Mouse (Mus musculus): ENCODE results near the gene Cyb5b. TPM values are rescaled to one million over a fixed set of nuclear protein-coding genes. Genes with fewer than 3 reads are reported as not detected.

Cyb5b gene
- polyA plus RNA-seq, 1 experiment from 2014 or later: 113 TPM

DNA sequence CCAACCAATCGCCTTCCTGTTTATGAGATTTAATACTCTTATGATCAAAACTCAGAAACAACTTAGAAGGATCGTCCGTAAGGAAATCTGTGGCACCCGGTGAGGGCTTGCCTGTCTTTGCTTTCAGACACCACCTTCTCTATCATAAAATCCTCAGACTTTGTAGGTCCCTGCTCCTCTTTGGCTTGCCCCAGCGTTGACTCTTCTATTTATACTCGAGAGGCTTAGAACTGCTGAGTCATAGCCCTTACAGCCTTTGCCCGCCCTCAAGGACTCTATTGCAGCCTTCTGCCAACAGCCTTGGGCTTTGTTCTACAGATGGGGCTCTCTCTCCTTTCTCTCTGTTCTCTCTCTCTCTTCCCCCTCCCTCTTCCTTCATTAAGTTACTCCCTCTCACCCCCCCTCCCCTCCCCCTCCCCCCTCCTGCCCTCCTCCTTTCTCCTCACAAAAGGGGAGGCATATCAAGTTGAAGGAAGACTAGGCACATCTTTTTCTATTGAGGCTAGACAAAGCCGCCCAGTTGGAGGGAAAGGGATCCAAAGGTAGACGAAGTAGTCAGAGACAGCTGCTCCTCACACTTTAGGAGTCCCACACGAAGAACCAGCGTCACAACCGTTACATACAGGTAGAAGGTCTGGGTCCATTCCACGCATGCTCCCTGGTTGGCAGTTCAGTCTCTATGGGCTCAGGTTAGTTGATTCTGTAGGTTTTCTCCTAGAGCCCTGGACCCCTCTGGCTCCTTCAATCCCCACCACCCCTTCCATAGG lies 10.6 kb upstream of the Cyb5b start:
- WGBS: 37% methylated on average over 13 of the region's 13 CpGs
- no peak for ATAC-seq (ENCODE audit: low read depth)
- no peak overlapping the region for H3K4me2 ChIP-seq (ENCODE audit: low read depth, low read length)
- H3K9me3 ChIP-seq (ENCODE audit: control insufficient read depth, low read length): no peaks in the 10 kb centered on the region
- no peaks in the 10 kb centered on the region for H3K36me3 ChIP-seq (ENCODE audit: control insufficient read depth, insufficient read depth, low read length)
- no peaks in the 10 kb centered on the region for H3K27me3 ChIP-seq (ENCODE audit: control insufficient read depth, insufficient read depth, low read length)
- H3K27ac ChIP-seq (ENCODE audit: low read depth, low read length): no peak overlapping the region
- no peak overlapping the region for H3K9ac ChIP-seq (replicated peaks; ENCODE audit: low read depth, low read length)
- no peaks in the 10 kb centered on the region for H3K4me1 ChIP-seq (ENCODE audit: control insufficient read depth, insufficient read depth, low read length)
- no peak overlapping the region for H3K4me3 ChIP-seq (ENCODE audit: low read depth, low read length)

GRCm38 (mm10) chr8:107142539-107142938 lies 7.9 kb upstream of the Cyb5b start:
- Histone ChIP-seq H3K9ac (replicated peaks; ENCODE audit: low read depth, low read length) (no peak overlapping the region), H3K9me3 (ENCODE audit: control insufficient read depth, low read length) (no peaks in the 10 kb centered on the region), H3K36me3 (ENCODE audit: control insufficient read depth, insufficient read depth, low read length) (no peaks in the 10 kb centered on the region), H3K4me1 (ENCODE audit: control insufficient read depth, insufficient read depth, low read length) (no peaks in the 10 kb centered on the region), H3K27me3 (ENCODE audit: control insufficient read depth, insufficient read depth, low read length) (no peaks in the 10 kb centered on the region), H3K4me3 (ENCODE audit: low read depth, low read length) (no peak overlapping the region), H3K4me2 (ENCODE audit: low read depth, low read length) (no peak overlapping the region), H3K27ac (ENCODE audit: low read depth, low read length) (no peak overlapping the region)
- WGBS: 93% methylated on average over 4 of the region's 4 CpGs
- no peak for ATAC-seq (ENCODE audit: low read depth)

- H3K4me2 ChIP-seq (ENCODE audit: low read depth, low read length): no peak overlapping the region
- no peak for ATAC-seq (ENCODE audit: low read depth)
- no peaks in the 10 kb centered on the region for H3K27me3 ChIP-seq (ENCODE audit: control insufficient read depth, insufficient read depth, low read length)
- no peak overlapping the region for H3K27ac ChIP-seq (ENCODE audit: low read depth, low read length)
- H3K9me3 ChIP-seq (ENCODE audit: control insufficient read depth, low read length): no peaks in the 10 kb centered on the region
- no peak overlapping the region for H3K4me3 ChIP-seq (ENCODE audit: low read depth, low read length)
- 45% methylated on average over 4 of the region's 4 CpGs for WGBS
- H3K9ac ChIP-seq (replicated peaks; ENCODE audit: low read depth, low read length): no peak overlapping the region
- no peaks in the 10 kb centered on the region for H3K4me1 ChIP-seq (ENCODE audit: control insufficient read depth, insufficient read depth, low read length)
- no peaks in the 10 kb centered on the region for H3K36me3 ChIP-seq (ENCODE audit: control insufficient read depth, insufficient read depth, low read length)
These were observed 6.9 kb upstream of the Cyb5b start for GRCm38 (mm10) chr8:107143501-107143900.

GRCm38 (mm10) chr8:107146186-107146585 lies 4.3 kb upstream of the Cyb5b start:
- peaks cover 2% of the 10 kb centered on the region for H3K4me1 ChIP-seq (ENCODE audit: control insufficient read depth, insufficient read depth, low read length)
- H3K4me2 ChIP-seq (ENCODE audit: low read depth, low read length): no peak overlapping the region
- ATAC-seq (ENCODE audit: low read depth): no peak
- H3K27ac ChIP-seq (ENCODE audit: low read depth, low read length): no peak overlapping the region
- H3K36me3 ChIP-seq (ENCODE audit: control insufficient read depth, insufficient read depth, low read length): no peaks in the 10 kb centered on the region
- H3K9me3 ChIP-seq (ENCODE audit: control insufficient read depth, low read length): no peaks in the 10 kb centered on the region
- H3K27me3 ChIP-seq (ENCODE audit: control insufficient read depth, insufficient read depth, low read length): no peaks in the 10 kb centered on the region
- no peak overlapping the region for H3K4me3 ChIP-seq (ENCODE audit: low read depth, low read length)
- no peak overlapping the region for H3K9ac ChIP-seq (replicated peaks; ENCODE audit: low read depth, low read length)

DNA sequence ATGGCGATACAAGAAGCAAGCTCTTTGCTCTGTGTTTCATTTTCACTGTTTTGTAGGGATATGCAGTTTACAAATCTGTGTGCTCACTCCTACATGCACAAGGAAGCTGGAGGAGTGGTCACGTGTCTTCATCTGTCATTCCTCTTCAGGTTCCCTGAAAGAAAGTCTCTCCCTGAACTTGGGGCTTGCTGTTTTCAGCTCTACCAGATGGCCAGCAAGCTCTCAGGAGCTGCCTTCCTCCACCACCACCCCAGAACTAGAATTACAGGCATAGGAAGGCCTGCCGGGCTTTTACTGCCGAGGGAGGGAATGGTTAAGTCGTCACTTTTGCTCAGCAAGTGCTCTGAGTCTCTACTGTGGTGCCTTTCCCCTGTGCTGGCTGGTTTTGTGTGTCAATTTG lies 1.6 kb upstream of the Cyb5b start:
- H3K9me3 ChIP-seq (ENCODE audit: control insufficient read depth, low read length): no peaks in the 10 kb centered on the region
- H3K9ac ChIP-seq (replicated peaks; ENCODE audit: low read depth, low read length): no peak overlapping the region
- 59% methylated on average over 5 of the region's 5 CpGs for WGBS
- peaks cover 8% of the 10 kb centered on the region for H3K4me1 ChIP-seq (ENCODE audit: control insufficient read depth, insufficient read depth, low read length)
- H3K27ac ChIP-seq (ENCODE audit: low read depth, low read length): no peak overlapping the region
- no peak overlapping the region for H3K4me2 ChIP-seq (ENCODE audit: low read depth, low read length)
- no peak overlapping the region for H3K4me3 ChIP-seq (ENCODE audit: low read depth, low read length)
- H3K27me3 ChIP-seq (ENCODE audit: control insufficient read depth, insufficient read depth, low read length): no peaks in the 10 kb centered on the region
- no peak for ATAC-seq (ENCODE audit: low read depth)
- no peaks in the 10 kb centered on the region for H3K36me3 ChIP-seq (ENCODE audit: control insufficient read depth, insufficient read depth, low read length)

GRCm38 (mm10) chr8:107150057-107150403 lies 410 bp upstream of the Cyb5b start:
- Histone ChIP-seq H3K36me3 (ENCODE audit: control insufficient read depth, insufficient read depth, low read length) (no peaks in the 10 kb centered on the region), H3K27me3 (ENCODE audit: control insufficient read depth, insufficient read depth, low read length) (no peaks in the 10 kb centered on the region), H3K9me3 (ENCODE audit: control insufficient read depth, low read length) (no peaks in the 10 kb centered on the region), H3K9ac (replicated peaks; ENCODE audit: low read depth, low read length) (peak overlapping the region; percentile 85; the same call in 1 of the 2 replicates), H3K4me1 (ENCODE audit: control insufficient read depth, insufficient read depth, low read length) (peaks cover 8% of the 10 kb centered on the region), H3K4me2 (ENCODE audit: low read depth, low read length) (peak overlapping the region; percentile 59), H3K4me3 (ENCODE audit: low read depth, low read length) (peak overlapping the region; percentile 83), H3K27ac (ENCODE audit: low read depth, low read length) (peak overlapping the region; percentile 66)
- WGBS: 17% methylated on average over 6 of the region's 6 CpGs
- ATAC-seq (ENCODE audit: low read depth): peak; percentile 38; the same call in 1 of the 2 replicates

DNA sequence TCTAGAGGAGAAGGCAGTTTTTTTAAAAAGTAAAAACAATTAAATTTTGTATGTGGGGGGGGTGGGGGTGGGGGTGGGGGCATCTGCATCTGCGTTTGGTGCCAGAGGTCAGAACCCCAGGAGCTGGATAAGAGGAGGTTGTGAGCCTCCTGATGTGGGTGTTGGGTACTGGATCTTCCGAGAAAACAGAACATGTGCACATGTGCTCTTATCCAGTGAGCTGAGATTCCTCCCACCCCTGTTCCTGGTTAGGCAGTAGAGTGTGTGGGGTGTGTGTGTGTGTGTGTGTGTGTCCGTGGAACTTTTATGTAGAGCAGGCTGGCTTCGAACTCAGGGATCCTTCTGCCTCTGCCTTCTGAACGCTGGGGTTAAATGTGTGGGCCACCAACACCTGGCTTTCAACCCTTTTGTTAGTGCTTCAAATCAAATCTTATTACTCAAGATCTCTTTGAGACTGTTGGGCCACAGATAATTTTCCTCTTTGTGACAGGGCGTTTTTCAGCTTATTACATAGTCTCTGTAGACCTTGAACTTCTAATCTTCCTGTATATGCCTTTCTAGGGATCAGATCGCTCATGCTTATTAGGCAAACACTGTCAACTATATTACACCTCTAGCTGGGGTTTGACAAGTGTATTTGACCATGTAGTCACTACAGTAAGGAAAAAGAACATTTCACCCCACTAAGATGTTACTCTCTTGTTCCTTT lies 926 bp downstream of the Cyb5b start:
- no peak for ATAC-seq (ENCODE audit: low read depth)
- no peak overlapping the region for H3K27ac ChIP-seq (ENCODE audit: low read depth, low read length)
- 78% methylated on average over 7 of the region's 7 CpGs for WGBS

GRCm38 (mm10) chr8:107153326-107154210 lies 3.1 kb downstream of the Cyb5b start:
- Histone ChIP-seq H3K4me2 (ENCODE audit: low read depth, low read length) (no peak overlapping the region), H3K27me3 (ENCODE audit: control insufficient read depth, insufficient read depth, low read length) (no peaks in the 10 kb centered on the region), H3K9me3 (ENCODE audit: control insufficient read depth, low read length) (no peaks in the 10 kb centered on the region), H3K27ac (ENCODE audit: low read depth, low read length) (no peak overlapping the region), H3K9ac (replicated peaks; ENCODE audit: low read depth, low read length) (no peak overlapping the region), H3K4me1 (ENCODE audit: control insufficient read depth, insufficient read depth, low read length) (peaks cover 8% of the 10 kb centered on the region), H3K36me3 (ENCODE audit: control insufficient read depth, insufficient read depth, low read length) (no peaks in the 10 kb centered on the region), H3K4me3 (ENCODE audit: low read depth, low read length) (no peak overlapping the region)
- WGBS: 92% methylated on average over 14 of the region's 14 CpGs
- no peak for ATAC-seq (ENCODE audit: low read depth)

More for the DNA sequence above, 926 bp downstream of the Cyb5b start:
- H3K4me1 ChIP-seq (ENCODE audit: control insufficient read depth, insufficient read depth, low read length): peaks cover 8% of the 10 kb centered on the region
- peak overlapping the region; percentile 83 for H3K4me3 ChIP-seq (ENCODE audit: low read depth, low read length)
- H3K4me2 ChIP-seq (ENCODE audit: low read depth, low read length): peak overlapping the region; percentile 59
- H3K27me3 ChIP-seq (ENCODE audit: control insufficient read depth, insufficient read depth, low read length): no peaks in the 10 kb centered on the region
- H3K36me3 ChIP-seq (ENCODE audit: control insufficient read depth, insufficient read depth, low read length): no peaks in the 10 kb centered on the region
- H3K9me3 ChIP-seq (ENCODE audit: control insufficient read depth, low read length): no peaks in the 10 kb centered on the region
- H3K9ac ChIP-seq (replicated peaks; ENCODE audit: low read depth, low read length): peak overlapping the region; percentile 85
